Mouse (Mus musculus): ENCODE measurements around the gene Zfp653. TPM values are rescaled to one million over a fixed set of nuclear protein-coding genes. Genes with fewer than 3 reads are reported as not detected.

The Zfp653 gene
- polyA plus RNA-seq, 1 experiment from 2014 or later = 4.3 TPM

DNA sequence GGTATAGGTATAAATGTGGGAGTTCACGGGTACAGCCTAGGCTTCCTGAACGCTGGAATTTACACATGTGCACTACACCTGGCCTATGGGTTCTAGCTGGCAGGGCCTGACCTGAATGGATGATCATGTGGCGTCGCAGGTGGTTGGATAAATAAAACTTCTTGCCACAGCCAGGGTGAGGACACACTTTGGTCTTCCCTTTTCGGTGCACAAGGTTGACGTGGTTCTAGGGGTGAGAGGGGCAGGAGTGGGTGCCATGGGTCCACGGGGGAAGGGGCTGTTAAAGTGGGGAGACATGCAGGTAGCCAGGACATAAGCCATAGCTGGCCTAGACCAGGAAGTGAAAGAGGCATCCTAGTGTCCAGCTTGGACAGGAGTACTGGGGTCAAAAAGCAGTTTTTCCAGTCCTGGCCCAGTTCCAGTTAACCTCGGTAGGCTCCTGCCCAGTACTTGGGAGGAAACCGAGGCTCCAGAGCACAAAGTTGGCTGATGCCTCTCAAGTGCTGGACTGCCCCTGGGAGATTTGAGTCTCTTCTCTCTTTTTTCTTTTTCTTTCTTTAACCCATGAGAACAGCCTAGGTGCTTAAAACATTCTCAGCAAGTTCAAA is 14.8 kb downstream of the Zfp653 start:
- no peaks in the 10 kb centered on the region for H3K79me2 ChIP-seq (ENCODE audit: inconsistent target)
- H3K4me3 ChIP-seq (ENCODE audit: inconsistent target) = no peak overlapping the region
- H3K36me3 ChIP-seq (ENCODE audit: inconsistent target) = no peaks in the 10 kb centered on the region
- no peak overlapping the region for H3K27ac ChIP-seq
- WGBS (ENCODE audit: missing documents) = 87% methylated on average over 9 of the region's 9 CpGs

DNA sequence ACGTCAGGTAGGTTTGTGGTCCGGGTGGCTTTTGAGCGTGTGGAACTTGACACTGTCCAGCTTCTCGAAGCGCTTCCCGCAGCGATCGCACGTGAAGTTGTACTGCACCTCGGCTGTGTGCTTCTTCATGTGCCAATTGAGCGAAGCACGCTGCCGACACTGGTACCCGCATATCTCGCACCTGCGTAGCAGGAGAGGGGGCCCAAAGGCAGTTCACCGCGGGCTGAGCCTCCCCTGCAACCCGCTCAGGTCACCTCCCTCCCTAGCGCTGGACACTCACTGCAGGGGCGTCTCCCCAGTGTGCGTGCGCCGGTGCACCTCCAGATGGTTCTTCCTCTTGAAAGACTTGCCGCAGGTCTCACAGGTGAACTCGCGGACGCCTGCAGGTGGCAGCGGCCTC is 15.5 kb downstream of the Zfp653 start:
- H3K4me3 ChIP-seq (ENCODE audit: inconsistent target) = no peak overlapping the region
- WGBS (ENCODE audit: missing documents) = 58% methylated on average over 25 of the region's 29 CpGs
- H3K79me2 ChIP-seq (ENCODE audit: inconsistent target) = no peaks in the 10 kb centered on the region
- H3K27ac ChIP-seq = no peak overlapping the region
- no peaks in the 10 kb centered on the region for H3K36me3 ChIP-seq (ENCODE audit: inconsistent target)

DNA sequence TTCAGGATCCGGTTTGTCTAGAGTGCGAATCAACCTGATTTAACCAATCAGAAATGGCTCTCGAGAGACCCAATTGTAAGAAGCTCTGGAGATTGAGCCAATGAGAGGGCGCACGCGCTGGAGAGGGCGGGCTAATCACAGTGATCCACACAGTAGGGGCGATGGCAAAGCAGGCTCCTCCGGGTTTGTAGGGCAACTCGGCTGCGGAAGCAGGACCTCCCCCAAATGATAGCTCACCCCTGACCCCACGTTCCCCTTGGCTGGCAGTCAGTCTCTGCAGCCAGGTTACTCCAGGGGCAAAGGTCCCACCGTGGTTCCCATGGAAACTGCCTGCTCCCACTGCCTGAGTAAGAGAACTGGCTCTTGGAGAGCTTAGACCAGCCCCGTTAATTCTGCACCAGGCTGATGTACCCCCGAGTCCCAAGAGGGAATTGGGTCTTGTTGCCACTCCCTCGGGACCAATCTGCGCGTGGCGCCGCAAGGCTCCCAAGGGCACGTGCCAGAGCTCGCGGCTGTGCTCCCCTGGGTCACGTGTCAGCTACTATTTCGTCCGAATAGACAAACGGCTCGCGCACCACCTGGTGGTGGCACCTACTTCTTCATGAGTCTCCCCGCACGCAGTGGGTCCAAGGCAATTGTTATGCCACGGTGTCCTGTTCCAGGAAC is 16.6 kb downstream of the Zfp653 start:
- 5% methylated on average over 30 of the region's 32 CpGs for WGBS (ENCODE audit: missing documents)
- Histone ChIP-seq H3K4me3 (ENCODE audit: inconsistent target) (no peak overlapping the region), H3K36me3 (ENCODE audit: inconsistent target) (no peaks in the 10 kb centered on the region), H3K27ac (no peak overlapping the region), H3K79me2 (ENCODE audit: inconsistent target) (no peaks in the 10 kb centered on the region)

DNA sequence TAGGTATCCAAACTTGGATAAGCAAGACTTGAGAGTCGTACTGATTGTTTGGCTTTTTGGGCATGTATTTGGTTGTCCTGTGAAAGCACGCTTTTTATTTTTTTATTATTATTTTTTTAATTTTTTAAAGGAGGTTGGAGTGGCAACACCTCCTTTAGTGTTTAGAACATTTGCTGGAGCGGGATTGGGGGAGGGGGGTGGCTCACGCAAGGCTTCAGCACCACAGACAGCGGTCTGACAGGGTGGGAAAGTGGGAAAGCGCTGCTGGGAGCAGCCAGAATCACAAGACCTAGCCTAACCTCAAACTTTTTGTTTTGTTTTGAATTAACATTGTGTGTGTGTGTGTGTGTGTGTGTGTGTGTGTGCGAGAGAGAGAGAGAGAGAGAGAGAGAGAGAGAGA is 17.5 kb downstream of the Zfp653 start:
- H3K27ac ChIP-seq = no peak overlapping the region
- no peak overlapping the region for H3K4me3 ChIP-seq (ENCODE audit: inconsistent target)
- 36% methylated on average over 6 of the region's 7 CpGs for WGBS (ENCODE audit: missing documents)
- no peaks in the 10 kb centered on the region for H3K79me2 ChIP-seq (ENCODE audit: inconsistent target)
- H3K36me3 ChIP-seq (ENCODE audit: inconsistent target) = no peaks in the 10 kb centered on the region

DNA sequence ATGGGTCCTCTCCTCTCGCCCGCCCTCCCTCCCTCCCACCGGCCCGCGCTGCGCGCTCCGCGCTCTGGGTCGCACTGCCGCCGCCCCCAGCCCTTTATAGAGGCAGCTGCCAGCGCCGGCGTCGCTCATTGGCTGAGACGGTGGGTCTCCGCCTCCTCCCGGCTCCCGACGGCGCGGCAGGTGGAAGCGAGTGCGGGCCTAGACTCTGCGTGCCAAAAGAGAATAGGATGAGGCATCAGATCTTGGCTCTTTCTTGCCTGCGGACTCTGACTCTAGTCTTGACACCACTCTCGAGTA is 19.3 kb downstream of the Zfp653 start, which contains the start of gene Elavl3:
Elavl3 (minus strand) TSS at position 66 of the 297 bp plus-strand sequence.
- H3K27ac ChIP-seq = no peak within 1 kb of the TSS
- no peaks in the 10 kb centered on the region for H3K79me2 ChIP-seq (ENCODE audit: inconsistent target)
- H3K36me3 ChIP-seq (ENCODE audit: inconsistent target) = no peaks in the 10 kb centered on the region
- 4% methylated on average over 28 of the region's 28 CpGs for WGBS (ENCODE audit: missing documents)
- H3K4me3 ChIP-seq (ENCODE audit: inconsistent target) = no peak within 1 kb of the TSS

DNA sequence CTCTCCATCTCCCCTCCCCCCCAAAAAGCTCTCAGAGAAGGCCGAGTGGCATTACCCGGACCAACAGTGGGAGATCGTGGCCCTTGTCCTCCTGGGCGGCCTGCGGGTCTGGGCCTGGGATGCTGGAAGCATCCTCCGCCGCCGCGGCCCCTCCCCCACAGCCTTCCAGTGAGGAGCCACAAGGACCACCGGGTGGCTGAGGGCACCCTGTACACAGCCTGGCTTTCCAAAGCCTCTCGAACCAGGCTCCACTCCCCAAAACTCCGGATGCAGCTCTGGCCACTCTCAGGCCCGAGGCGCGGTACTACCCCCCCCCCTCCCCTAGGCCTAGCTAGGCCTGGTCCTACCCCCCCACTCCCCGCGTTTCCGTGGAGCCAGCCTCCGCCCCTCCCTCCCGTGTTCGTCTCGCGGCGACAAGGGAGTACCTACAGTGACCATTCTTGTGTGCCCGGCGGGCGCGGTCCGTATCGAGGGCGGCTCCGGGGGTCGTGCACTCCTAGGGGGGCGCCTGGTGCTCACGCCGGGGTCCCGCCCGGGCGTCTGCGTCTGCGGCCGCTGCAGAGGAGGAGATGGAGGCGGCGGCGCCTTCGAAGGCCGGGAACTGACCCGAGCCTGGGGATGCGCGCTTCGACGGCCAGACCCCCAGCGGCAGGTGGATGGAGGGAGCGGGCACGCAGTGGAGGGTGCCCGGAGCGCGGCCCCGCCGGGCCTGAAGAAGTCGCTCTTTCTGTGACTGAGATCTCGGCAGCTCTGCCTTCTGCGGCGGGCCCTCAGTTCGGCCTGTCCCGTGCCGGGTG is 19.8 kb downstream of the Zfp653 start:
- Histone ChIP-seq H3K27ac (no peak overlapping the region), H3K79me2 (ENCODE audit: inconsistent target) (no peaks in the 10 kb centered on the region), H3K36me3 (ENCODE audit: inconsistent target) (no peaks in the 10 kb centered on the region), H3K4me3 (ENCODE audit: inconsistent target) (no peak overlapping the region)
- WGBS (ENCODE audit: missing documents) = 4% methylated on average over 54 of the region's 67 CpGs

DNA sequence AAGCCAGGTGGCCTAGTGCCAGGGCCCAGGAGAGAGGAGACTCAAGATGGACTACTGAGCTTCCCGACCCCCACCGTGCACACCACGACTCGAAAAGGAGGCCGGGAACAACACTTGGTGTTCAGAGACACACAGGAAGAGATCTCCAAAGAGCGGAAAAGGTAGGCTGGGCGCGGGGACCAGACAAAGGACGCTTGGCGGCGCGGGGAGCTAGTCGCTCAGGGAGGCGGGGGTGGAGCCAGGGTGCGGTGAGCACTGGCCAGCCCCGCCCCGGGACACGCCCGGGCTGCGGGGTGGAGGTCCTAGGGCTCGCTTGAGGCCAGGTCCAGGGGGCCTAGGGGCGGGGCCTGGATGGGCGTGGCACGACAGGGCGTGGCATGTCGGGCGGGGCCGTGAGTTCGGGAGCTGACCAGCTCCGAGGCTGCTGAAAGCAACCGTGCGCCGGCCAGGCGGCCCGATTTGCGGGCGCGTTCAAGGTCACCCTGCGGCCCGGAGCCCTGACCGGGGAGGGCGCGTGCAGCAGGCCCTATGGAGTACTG is 20.8 kb downstream of the Zfp653 start:
- Histone ChIP-seq H3K4me3 (ENCODE audit: inconsistent target) (no peak overlapping the region), H3K36me3 (ENCODE audit: inconsistent target) (no peaks in the 10 kb centered on the region), H3K27ac (no peak overlapping the region), H3K79me2 (ENCODE audit: inconsistent target) (no peaks in the 10 kb centered on the region)
- WGBS (ENCODE audit: missing documents) = 3% methylated on average over 43 of the region's 43 CpGs

DNA sequence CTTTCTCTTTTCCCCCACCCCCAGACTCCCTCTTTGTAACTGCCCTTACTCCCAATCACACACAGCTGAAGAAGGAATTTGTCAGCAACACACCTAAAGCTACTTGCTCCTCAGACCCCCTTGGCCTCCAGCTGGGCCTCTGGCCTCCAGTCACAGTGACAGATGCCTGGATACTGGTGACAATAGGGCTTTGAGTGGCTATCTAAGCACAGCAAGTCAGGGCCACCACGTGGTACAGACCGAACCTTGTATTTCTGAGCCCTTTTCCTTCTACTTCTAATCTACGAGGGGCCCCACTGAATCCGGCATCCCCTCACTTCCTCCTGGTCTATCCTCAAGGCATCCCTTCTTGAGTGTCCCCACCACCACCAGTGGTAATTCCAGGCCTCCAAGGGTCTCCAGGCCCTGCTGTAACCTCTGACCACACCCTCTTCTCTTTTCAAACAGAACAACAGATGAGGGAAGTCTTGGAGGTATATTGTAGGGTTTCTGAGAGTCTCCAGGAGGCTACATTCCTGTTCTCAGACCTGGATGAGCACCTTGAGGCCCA is 21.4 kb downstream of the Zfp653 start:
- 53% methylated on average over 4 of the region's 4 CpGs for WGBS (ENCODE audit: missing documents)
- Histone ChIP-seq H3K4me3 (ENCODE audit: inconsistent target) (no peak overlapping the region), H3K79me2 (ENCODE audit: inconsistent target) (no peaks in the 10 kb centered on the region), H3K36me3 (ENCODE audit: inconsistent target) (no peaks in the 10 kb centered on the region), H3K27ac (no peak overlapping the region)

DNA sequence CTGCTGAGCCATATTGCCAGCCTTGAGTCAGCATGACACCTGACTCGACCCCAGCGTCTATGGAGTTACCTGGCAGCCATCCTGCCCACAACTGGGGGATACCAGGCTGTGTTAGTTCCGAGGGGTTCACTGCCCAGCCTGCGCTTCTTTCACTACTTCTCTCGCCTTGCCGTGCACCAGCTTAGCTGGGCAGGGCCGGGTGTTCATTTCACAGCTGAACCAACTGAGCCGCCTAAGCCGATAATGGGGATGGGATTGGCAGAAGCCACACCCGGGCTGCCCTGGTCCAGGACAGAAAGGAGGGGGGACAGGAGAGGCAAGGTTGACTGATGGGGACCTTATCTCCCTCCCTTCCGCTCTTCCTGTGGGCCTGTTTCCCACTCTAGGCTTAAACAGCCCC is 21.9 kb downstream of the Zfp653 start:
- WGBS (ENCODE audit: missing documents) = 86% methylated on average over 11 of the region's 11 CpGs
- Histone ChIP-seq H3K79me2 (ENCODE audit: inconsistent target) (no peaks in the 10 kb centered on the region), H3K36me3 (ENCODE audit: inconsistent target) (no peaks in the 10 kb centered on the region), H3K27ac (no peak overlapping the region), H3K4me3 (ENCODE audit: inconsistent target) (no peak overlapping the region)

DNA sequence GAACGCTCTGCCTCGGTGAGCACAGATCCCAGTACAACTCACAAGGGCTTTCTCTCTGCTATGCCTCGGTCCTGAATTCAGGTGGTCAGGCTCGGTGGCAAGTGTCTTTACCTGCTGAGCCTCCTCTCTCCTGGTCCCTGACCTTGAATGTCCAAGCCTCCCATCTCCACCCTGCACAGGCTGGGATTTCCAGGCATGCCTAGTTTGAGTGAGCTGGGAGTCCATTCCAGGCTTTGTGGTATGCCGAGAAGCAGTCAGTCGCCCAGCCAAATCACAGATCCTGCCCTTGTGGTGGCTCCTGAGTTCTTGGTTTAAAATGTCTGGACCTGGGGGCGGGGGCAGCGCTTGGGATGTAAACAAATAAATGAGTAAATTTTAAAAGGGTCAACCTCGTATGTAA is 23.8 kb downstream of the Zfp653 start:
- WGBS (ENCODE audit: missing documents) = 70% methylated on average over 9 of the region's 9 CpGs
- Histone ChIP-seq H3K27ac (no peak overlapping the region), H3K36me3 (ENCODE audit: inconsistent target) (no peaks in the 10 kb centered on the region), H3K79me2 (ENCODE audit: inconsistent target) (no peaks in the 10 kb centered on the region), H3K4me3 (ENCODE audit: inconsistent target) (no peak overlapping the region)

DNA sequence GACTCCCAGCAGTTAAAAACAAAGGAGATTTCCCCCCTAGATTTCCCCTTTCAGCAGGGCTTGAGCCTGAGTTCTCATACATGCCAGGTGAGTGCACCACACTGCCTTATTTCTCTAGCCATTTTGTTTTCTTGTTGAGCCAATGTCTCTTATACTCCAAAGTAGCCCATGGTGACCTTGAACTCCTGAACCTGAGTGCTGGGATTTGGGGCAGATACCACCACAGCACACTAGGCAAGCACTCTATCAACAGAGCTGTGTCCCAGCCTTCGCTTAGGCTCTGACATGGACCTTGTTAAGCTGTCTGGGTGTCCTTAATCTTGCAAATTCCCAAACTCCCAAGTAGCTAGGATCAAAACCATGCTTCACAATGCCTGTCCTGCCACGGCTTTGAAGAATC is 29.3 kb downstream of the Zfp653 start:
- 82% methylated on average over 2 of the region's 2 CpGs for WGBS (ENCODE audit: missing documents)
- no peak overlapping the region for H3K27ac ChIP-seq
- H3K79me2 ChIP-seq (ENCODE audit: inconsistent target) = no peaks in the 10 kb centered on the region
- no peaks in the 10 kb centered on the region for H3K36me3 ChIP-seq (ENCODE audit: inconsistent target)
- no peak overlapping the region for H3K4me3 ChIP-seq (ENCODE audit: inconsistent target)

DNA sequence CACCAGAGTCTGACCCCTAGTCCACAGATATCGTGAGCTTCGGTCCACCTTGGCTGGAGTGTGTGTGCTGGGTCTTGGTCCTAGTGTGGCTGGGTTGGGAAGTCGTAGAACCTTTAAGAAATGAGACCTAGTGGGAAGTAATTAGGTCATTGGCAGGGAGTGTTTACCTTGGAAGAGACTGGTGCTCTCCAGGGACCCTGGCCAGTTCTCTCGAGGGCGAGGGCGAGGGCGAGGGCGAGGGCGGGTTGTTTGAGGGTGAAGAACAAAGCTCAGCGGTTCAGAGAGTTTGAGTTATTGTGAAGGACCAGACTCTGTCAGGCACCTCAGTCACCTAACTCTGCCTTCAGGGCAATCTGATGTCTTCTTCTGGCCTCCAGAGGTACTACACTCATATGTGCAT is 33.4 kb downstream of the Zfp653 start:
- 83% methylated on average over 9 of the region's 10 CpGs for WGBS (ENCODE audit: missing documents)
- no peaks in the 10 kb centered on the region for H3K79me2 ChIP-seq (ENCODE audit: inconsistent target)
- no peak overlapping the region for H3K27ac ChIP-seq
- H3K4me3 ChIP-seq (ENCODE audit: inconsistent target) = no peak overlapping the region
- no peaks in the 10 kb centered on the region for H3K36me3 ChIP-seq (ENCODE audit: inconsistent target)

DNA sequence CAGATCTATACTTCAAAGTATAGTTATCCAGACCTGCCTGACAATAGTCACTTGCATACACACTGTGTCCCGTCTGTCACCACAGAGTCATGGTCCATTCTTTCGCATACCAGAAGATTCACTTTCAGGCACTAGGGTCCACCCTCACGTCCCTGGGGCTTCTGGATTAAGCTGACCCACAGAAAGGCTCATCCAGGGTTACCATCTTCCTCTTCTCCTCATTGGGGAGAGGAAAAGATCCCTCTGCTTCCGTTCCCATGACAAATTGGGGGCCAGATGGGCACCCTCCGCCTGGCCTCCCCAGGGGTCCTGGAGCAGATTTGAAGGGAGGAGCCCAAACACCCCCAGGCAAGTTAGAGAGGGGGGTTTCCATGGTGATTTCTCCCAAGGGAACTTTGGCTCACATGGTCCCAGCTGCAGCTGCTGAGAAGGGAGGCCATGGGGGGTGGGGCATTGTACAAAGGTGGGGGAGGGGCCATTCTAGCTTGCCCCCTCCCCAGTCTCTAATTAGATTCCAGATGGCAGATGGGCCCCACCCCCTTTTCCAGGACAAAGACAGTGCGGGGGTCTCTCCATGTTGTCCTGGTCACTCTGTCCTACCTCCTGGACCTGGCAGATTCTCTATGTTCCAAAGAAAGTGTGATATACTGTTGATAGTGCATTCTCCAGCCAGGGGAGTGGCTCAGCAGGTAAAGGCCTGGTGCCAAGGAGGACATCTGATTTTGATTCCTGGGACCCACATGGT is 35.7 kb downstream of the Zfp653 start:
- Histone ChIP-seq H3K4me3 (ENCODE audit: inconsistent target) (no peak overlapping the region), H3K79me2 (ENCODE audit: inconsistent target) (no peaks in the 10 kb centered on the region), H3K27ac (no peak overlapping the region), H3K36me3 (ENCODE audit: inconsistent target) (no peaks in the 10 kb centered on the region)
- whole genome bisulfite sequencing (ENCODE audit: missing documents) = 80% methylated on average over 6 of the region's 6 CpGs

DNA sequence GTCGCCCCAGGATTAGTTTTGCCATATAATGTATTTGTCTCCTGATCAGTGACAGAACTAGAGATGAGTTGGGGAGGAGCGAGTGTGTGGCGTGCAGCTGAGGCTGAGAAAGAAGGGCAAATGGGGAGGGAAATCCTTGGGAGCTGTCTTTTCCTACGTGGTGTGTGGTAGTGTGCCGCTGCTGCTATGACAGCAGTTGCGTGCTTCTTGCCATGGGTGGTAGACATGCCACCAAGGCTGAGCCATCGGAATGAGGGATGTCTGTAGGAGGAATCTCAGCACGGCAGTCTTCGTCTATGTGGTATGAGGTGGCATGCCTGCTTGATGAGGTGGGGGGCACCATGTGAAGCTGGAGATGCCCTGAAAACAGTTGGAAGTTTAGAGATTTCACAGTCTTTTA is 40.8 kb downstream of the Zfp653 start:
- Histone ChIP-seq H3K36me3 (ENCODE audit: inconsistent target) (no peaks in the 10 kb centered on the region), H3K79me2 (ENCODE audit: inconsistent target) (no peaks in the 10 kb centered on the region), H3K4me3 (ENCODE audit: inconsistent target) (no peak overlapping the region), H3K27ac (no peak overlapping the region)
- 94% methylated on average over 9 of the region's 9 CpGs for WGBS (ENCODE audit: missing documents)
